Mouse (Mus musculus): ENCODE measurements around the gene Cep41. TPM values are rescaled to one million over a fixed set of nuclear protein-coding genes. Genes with fewer than 3 reads are reported as not detected.

Cep41 gene
- polyA plus RNA-seq (2012; ENCODE audit: low replicate concordance), result 34.0 and 34.1 TPM in 2 replicates

DNA sequence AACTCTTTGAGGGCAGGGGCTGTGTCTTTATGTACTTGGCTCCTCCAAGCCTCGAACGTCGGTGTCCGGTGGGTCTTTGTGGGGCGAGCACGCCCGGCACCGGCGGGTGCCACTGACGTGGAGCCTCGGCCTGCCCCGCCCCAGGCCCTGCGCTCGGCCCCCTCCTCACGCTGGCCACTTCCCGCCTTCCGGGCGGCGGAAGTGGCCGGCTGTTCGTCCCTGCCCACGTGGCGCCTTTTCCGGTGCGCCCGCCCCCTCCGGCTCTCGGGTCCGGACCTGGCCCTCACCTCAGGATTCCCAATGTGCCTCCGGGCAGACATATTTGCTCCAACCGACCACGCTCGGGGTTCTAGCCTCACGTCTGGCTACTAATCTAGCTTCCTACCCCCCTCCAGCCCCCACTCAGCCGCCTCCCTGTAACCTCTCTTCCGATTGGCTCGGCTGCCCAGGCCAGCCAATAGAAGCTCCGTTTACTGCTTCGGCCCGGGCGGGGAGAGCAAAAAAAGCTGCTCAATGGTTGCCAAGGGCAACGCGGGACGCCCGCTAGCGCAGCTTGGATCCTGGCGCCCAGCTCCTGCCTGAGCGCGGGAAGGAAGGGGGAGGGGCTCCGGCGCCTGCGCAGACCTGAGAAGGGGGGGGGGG lies at the start of gene Cep41:
TSS of gene Cep41 (minus strand) at position 400 of the 642 bp plus-strand sequence.

DNA sequence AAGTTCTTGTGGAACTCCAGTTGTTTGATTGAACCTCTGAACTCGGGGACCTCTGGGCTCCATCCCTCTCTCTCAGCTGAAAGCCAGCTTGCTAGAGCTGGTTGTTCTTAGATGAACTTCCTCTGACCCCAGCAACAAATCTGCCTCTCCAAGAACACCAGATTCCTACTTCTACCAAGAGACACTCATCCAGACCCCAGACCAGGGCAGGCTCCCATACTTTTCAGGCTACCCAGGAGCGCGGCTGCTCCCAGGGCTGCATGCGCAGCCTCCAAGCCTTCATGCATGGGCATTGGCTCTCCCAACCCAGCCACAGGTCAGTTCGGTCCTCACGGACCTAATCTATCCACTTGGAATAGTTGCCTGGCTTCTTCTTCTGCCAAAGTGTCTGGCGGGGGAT lies 29.8 kb upstream of the Cep41 start, which contains the start of gene Mest:
TSS of gene Mest (plus strand) at position 217 of the 400 bp plus-strand sequence.

DNA sequence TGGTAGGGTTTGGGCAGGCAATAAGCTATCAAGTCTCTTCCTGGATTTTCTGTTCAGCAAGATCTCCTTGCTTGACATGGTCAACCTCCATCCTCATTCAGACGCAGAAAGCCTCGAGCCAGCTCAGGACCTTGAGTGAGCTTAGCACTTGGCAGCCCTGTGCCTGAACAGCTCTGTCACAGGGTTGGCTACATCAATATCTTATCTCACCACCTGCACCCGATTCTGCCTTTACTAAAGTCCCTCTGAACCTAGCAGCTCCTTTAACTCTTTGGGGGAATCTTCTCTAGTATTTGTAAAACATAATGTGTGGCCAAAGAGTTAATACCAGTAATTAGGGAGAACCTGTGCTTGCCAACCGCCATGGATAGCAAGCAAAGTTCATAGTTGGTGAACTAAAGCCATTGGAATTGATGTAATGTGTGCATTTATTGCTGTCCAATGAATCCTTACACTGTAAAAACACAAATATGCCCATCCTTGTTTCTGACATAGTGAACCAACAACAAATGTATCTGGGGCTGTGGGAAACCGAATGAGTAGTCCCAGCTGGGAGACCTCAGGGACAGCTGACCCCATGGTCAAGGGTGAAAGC lies 54.8 kb downstream of the Cep41 start, which contains the start of gene Cpa1:
TSS of gene Cpa1 (plus strand) at position 545 of the 595 bp plus-strand sequence.

GRCm38 (mm10) chr6:30610710-30611109 lies 82.8 kb downstream of the Cep41 start, which contains the start of gene Cpa5:
TSS of gene Cpa5 (plus strand) at chr6:30611010.

Other genes with a start within 250 kb of the Cep41 start
- 2.5 and 10.6 TPM in 2 replicates for gene Tmem209, start 184.0 kb downstream of the Cep41 start, polyA plus RNA-seq (2012; ENCODE audit: low replicate concordance)
- not detected in 2 replicates for gene Ssmem1, start 183.9 kb downstream of the Cep41 start, polyA plus RNA-seq (2012; ENCODE audit: low replicate concordance)
- not detected in 2 replicates for gene Cpa2, start 152.2 kb downstream of the Cep41 start, polyA plus RNA-seq (2012; ENCODE audit: low replicate concordance)
- gene Cpa4, start 125.4 kb downstream of the Cep41 start, polyA plus RNA-seq (2012; ENCODE audit: low replicate concordance), result not detected in 2 replicates
- not detected in 2 replicates for gene Cpa5, start 82.7 kb downstream of the Cep41 start, polyA plus RNA-seq (2012; ENCODE audit: low replicate concordance)
- 0.11 TPM in 1 of 2 replicates, not detected in the other for gene Cpa1, start 54.5 kb downstream of the Cep41 start, polyA plus RNA-seq (2012; ENCODE audit: low replicate concordance)
- gene Mest, start 29.8 kb upstream of the Cep41 start, polyA plus RNA-seq (2012; ENCODE audit: low replicate concordance), result 1.5 and 18.1 TPM in 2 replicates
- gene Copg2, start 203.0 kb upstream of the Cep41 start, polyA plus RNA-seq (2012; ENCODE audit: low replicate concordance), result 0.71 and 3.0 TPM in 2 replicates
- gene Tsga13, start 221.8 kb upstream of the Cep41 start, polyA plus RNA-seq (2012; ENCODE audit: low replicate concordance), result not detected in 2 replicates